Mouse (Mus musculus) neural tube, embryonic 12.5 days (tissue): ENCODE measurements around the gene Sulf2. TPM values are rescaled to one million over a fixed set of nuclear protein-coding genes. Genes with fewer than 3 reads are reported as not detected.
A peak's percentile ranks its signal among the peaks of the same experiment; 100 is the strongest.

Source experiments
- ATAC-seq: fragments of 200-750 bp; cut with Nextera tagmentation; 2 replicates; pipeline ENCODE4 v1.8.0; 2017; ENCODE audit warnings: low read depth, mild to moderate bottlenecking, moderate TSS enrichment, moderate library complexity; ENCODE audit not compliant: low FRiP score
- H3K27ac ChIP-seq: fragments of 300-500 bp; sonication (generic); 2 replicates; pipeline ENCODE4 v1.5.1; 2016
- H3K27me3 ChIP-seq: fragments of 300-500 bp; sonication (generic); replicated peaks from 2 replicates; pipeline ENCODE4 v1.6.1; 2016; ENCODE audit warnings: mild to moderate bottlenecking
- H3K36me3 ChIP-seq: fragments of 300-500 bp; sonication (generic); 2 replicates; pipeline ENCODE4 v1.6.1; 2016; ENCODE audit warnings: mild to moderate bottlenecking
- H3K4me1 ChIP-seq: fragments of 300-500 bp; sonication (generic); 2 replicates; pipeline ENCODE4 v1.6.1; 2016
- H3K4me2 ChIP-seq: fragments of 300-500 bp; sonication (generic); replicated peaks from 2 replicates; pipeline ENCODE4 v1.6.1; 2016; ENCODE audit warnings: mild to moderate bottlenecking
- H3K4me3 ChIP-seq: fragments of 300-500 bp; sonication (generic); 2 replicates; pipeline ENCODE4 v1.5.1; 2016
- H3K9ac ChIP-seq: fragments of 300-500 bp; sonication (generic); 2 replicates; pipeline ENCODE4 v1.6.1; 2016; ENCODE audit warnings: mild to moderate bottlenecking
- H3K9me3 ChIP-seq: fragments of 300-500 bp; sonication (generic); 2 replicates; pipeline ENCODE4 v1.6.1; 2016; ENCODE audit warnings: mild to moderate bottlenecking
- WGBS: fragments of 180-500 bp; shearing (Covaris S2); methylation state at CpG from one replicate; pipeline ENCODE4 v1.1.7; 2016; 5-methylcytosine and 5-hydroxymethylcytosine counted together
- polyA plus RNA-seq: library from polyadenylated mRNA; unstranded; fragments of >200 nt; fragmentation: Nextera tagmentation; extraction: Ambion mirVana; gene quantifications from 2 replicates; pipeline ENCODE4 v1.2.1, GENCODE M21; 2016

The Sulf2 gene
- polyA plus RNA-seq, 1 experiment from 2014 or later, result 152 TPM

DNA sequence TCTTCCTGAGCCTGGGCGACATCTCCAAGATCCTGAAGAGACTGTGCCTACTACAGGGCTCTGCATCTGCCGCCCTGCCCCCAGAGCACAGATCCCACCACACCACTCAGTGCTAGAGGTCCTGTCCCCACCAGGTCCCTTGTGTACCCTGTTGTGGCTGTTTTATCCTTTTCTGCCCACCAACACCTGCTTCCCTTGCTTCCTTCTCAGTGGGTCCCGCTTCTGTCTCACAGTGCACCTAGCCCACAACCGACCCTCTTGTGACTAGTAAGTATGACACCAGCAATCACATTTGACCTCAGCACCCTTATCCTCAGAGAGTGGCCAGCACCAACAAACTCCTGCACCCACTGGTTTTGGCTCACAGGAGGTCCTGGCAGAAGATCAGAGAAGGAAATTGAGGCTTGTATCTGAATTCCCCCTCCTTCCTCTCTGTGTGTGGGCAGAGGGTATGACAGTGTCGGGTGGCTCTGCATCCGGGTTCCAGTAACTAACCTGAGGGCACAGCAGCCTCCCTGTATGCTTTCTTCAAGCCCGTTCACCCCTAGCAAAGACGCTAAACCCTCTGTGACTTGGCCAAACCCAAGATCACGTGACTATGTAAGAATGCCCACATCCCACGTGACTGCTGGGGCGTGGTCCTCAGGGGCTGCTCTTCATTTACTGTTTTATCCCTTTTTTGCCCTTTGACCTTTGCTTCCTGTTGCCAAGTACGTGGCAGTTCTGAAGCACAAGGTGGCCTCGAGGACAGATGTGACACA, 29.8 kb downstream of the Sulf2 start:
- H3K4me3 ChIP-seq, result no peak overlapping the region
- H3K27ac ChIP-seq, result no peak overlapping the region
- no peak overlapping the region for H3K9ac ChIP-seq
- no peak overlapping the region for H3K4me2 ChIP-seq
- H3K27me3 ChIP-seq, result no peaks in the 10 kb centered on the region
- ATAC-seq, result no peak
- no peaks in the 10 kb centered on the region; the same call in 1 of the 2 replicates for H3K4me1 ChIP-seq
- WGBS, result 73% methylated on average over 13 of the region's 13 CpGs
- peaks cover 40% of the 10 kb centered on the region for H3K36me3 ChIP-seq
- H3K9me3 ChIP-seq, result no peaks in the 10 kb centered on the region

- H3K36me3 ChIP-seq, result peaks cover 33% of the 10 kb centered on the region
- H3K27me3 ChIP-seq, result no peaks in the 10 kb centered on the region
- no peak overlapping the region for H3K4me2 ChIP-seq
- H3K27ac ChIP-seq, result no peak overlapping the region
- H3K9ac ChIP-seq, result no peak overlapping the region
- H3K9me3 ChIP-seq, result no peaks in the 10 kb centered on the region
- no peaks in the 10 kb centered on the region; the same call in 1 of the 2 replicates for H3K4me1 ChIP-seq
- ATAC-seq, result no peak
- WGBS, result 69% methylated on average over 1 of the region's 2 CpGs
- no peak overlapping the region for H3K4me3 ChIP-seq
Observed at GRCm38 (mm10) chr2:166125033-166125432, 30.4 kb downstream of the Sulf2 start.

DNA sequence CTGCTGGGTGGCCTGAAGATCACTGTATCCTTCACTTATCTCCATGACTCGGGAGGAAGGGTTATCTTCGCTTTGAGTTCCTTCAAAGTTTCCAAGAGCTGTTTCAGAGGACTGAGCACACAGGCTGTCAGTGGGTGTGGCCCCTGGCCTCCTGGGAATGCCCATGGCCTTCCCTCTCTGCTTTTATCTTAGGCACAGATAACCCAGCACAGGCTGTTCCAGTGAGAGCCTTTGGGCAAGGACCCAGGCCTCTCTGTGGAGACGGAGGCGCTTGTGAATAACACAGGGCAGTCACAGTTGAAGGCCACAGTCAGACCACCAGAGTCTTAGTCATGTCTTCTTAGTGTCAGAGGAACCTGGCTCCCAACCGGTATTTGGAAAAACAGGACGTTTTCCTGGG, 32.7 kb downstream of the Sulf2 start:
- Histone ChIP-seq H3K9ac (no peak overlapping the region), H3K36me3 (peaks cover 18% of the 10 kb centered on the region)

GRCm38 (mm10) chr2:166121681-166122355, 33.6 kb downstream of the Sulf2 start:
- Histone ChIP-seq H3K36me3 (peaks cover 22% of the 10 kb centered on the region), H3K4me2 (no peak overlapping the region), H3K9me3 (no peaks in the 10 kb centered on the region), H3K27me3 (no peaks in the 10 kb centered on the region), H3K4me1 (no peaks in the 10 kb centered on the region; the same call in 1 of the 2 replicates), H3K9ac (no peak overlapping the region), H3K27ac (no peak overlapping the region), H3K4me3 (no peak overlapping the region)
- no peak for ATAC-seq
- 87% methylated on average over 14 of the region's 14 CpGs for WGBS

More for the DNA sequence above, 32.7 kb downstream of the Sulf2 start:
- Histone ChIP-seq H3K27me3 (no peaks in the 10 kb centered on the region), H3K9me3 (no peaks in the 10 kb centered on the region), H3K4me3 (no peak overlapping the region), H3K27ac (no peak overlapping the region), H3K4me1 (no peaks in the 10 kb centered on the region; the same call in 1 of the 2 replicates), H3K4me2 (no peak overlapping the region)
- WGBS, result 94% methylated on average over 6 of the region's 6 CpGs
- no peak for ATAC-seq

DNA sequence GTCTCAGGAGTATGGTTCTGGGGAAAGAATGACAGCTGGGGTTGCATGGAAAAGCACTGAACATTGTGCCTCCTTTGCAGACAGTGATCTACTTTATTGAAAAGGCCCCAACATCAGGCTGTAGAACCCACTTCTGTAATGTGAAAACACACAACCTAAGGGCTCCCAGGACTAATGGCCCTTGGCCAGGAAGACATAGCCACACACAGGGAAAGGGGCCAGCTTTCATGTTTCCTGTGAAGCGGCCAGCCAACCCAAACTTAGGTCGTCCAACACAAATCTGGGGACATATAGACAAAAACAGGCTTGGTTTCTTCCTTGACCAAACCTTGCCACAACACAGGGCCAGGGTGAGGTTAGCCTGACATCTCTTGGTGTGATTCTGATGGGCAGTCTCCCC, 35.5 kb downstream of the Sulf2 start:
- no peak overlapping the region for H3K9ac ChIP-seq
- no peak overlapping the region for H3K27ac ChIP-seq
- no peak overlapping the region for H3K4me3 ChIP-seq
- H3K36me3 ChIP-seq, result peaks cover 36% of the 10 kb centered on the region
- H3K27me3 ChIP-seq, result no peaks in the 10 kb centered on the region
- no peak overlapping the region for H3K4me2 ChIP-seq
- no peaks in the 10 kb centered on the region for H3K9me3 ChIP-seq
- WGBS, result 92% methylated on average over 2 of the region's 2 CpGs
- no peaks in the 10 kb centered on the region for H3K4me1 ChIP-seq
- no peak for ATAC-seq

- Histone ChIP-seq H3K36me3 (peaks cover 30% of the 10 kb centered on the region), H3K9ac (no peak overlapping the region), H3K9me3 (no peaks in the 10 kb centered on the region), H3K4me3 (no peak overlapping the region), H3K4me2 (no peak overlapping the region), H3K4me1 (peaks cover 9% of the 10 kb centered on the region), H3K27me3 (no peaks in the 10 kb centered on the region), H3K27ac (no peak overlapping the region)
- ATAC-seq, result no peak
- WGBS, result 98% methylated on average over 16 of the region's 16 CpGs
Observed at GRCm38 (mm10) chr2:166116704-166117103, 38.8 kb downstream of the Sulf2 start.

GRCm38 (mm10) chr2:166116278-166116608, 39.2 kb downstream of the Sulf2 start:
- H3K4me3 ChIP-seq, result no peak overlapping the region
- peaks cover 30% of the 10 kb centered on the region for H3K36me3 ChIP-seq
- H3K27me3 ChIP-seq, result no peaks in the 10 kb centered on the region
- no peaks in the 10 kb centered on the region for H3K9me3 ChIP-seq
- no peak overlapping the region for H3K9ac ChIP-seq
- H3K27ac ChIP-seq, result no peak overlapping the region
- peaks cover 9% of the 10 kb centered on the region for H3K4me1 ChIP-seq
- no peak for ATAC-seq
- no peak overlapping the region for H3K4me2 ChIP-seq
- 89% methylated on average over 7 of the region's 7 CpGs for WGBS

DNA sequence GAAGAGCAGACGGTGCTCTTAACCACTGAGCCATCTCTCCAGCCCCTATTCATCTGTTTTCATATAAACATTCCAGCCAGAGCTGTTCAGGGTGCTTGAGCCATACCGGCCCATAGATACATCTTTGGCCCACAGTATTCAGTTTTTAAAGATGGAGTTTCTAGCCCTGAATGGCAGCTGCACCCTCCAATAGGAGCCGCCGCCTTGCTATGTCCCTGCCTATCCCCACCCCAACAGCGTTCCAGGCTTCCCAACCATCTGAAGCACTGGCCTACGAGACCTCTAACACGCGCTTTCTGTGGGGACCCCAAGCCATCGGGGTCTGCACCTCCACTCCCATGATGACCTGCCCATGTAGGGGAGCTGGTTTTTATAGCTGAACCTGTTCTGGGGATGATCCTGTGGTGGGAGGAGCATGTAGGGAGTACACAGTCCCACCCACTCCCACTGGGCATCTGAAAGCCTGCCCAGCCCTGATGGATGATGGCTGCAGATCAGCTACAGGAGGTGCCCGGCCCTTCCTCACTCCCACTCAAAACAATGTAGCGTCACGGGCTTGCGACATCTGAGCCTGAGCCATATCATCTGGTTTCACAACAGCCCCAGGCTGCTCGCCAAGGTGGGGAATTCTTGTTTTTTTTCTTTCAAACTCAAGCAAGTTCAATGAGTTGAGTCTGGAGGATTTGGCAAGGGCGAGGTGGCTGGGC, 39.7 kb downstream of the Sulf2 start:
- WGBS, result 94% methylated on average over 15 of the region's 15 CpGs
- H3K27me3 ChIP-seq, result no peaks in the 10 kb centered on the region
- peaks cover 31% of the 10 kb centered on the region for H3K36me3 ChIP-seq
- ATAC-seq, result no peak
- peaks cover 9% of the 10 kb centered on the region for H3K4me1 ChIP-seq
- H3K27ac ChIP-seq, result no peak overlapping the region
- H3K4me2 ChIP-seq, result no peak overlapping the region
- no peak overlapping the region for H3K9ac ChIP-seq
- no peak overlapping the region for H3K4me3 ChIP-seq
- H3K9me3 ChIP-seq, result no peaks in the 10 kb centered on the region

GRCm38 (mm10) chr2:166112986-166113385, 42.5 kb downstream of the Sulf2 start:
- Histone ChIP-seq H3K36me3 (peaks cover 33% of the 10 kb centered on the region), H3K27me3 (no peaks in the 10 kb centered on the region), H3K27ac (no peak overlapping the region), H3K9ac (no peak overlapping the region), H3K4me1 (peaks cover 11% of the 10 kb centered on the region), H3K4me2 (no peak overlapping the region), H3K4me3 (no peak overlapping the region), H3K9me3 (no peaks in the 10 kb centered on the region)
- ATAC-seq, result no peak
- WGBS, result 93% methylated on average over 11 of the region's 11 CpGs

DNA sequence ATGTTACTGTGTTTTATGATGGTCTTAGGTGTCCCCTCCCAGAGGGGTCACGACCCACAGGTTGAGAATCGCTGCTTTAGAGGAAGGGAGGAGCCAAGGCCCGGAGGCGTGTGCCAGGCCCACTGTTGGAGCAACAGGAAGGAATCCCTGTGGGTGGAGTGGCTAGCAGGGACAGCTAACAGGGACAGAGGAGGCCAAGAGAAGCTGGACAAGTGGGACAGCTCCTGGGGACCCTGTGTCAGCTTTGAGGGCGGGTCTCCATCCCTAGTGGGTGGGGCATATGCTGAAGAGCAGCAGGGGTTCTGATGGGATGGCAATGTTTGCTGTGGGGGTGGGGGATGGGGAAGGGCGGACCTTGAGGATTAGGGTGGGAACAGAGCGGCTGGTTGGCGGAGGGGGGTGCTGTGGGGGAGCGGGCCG, 43.6 kb downstream of the Sulf2 start:
- Histone ChIP-seq H3K4me1 (peaks cover 11% of the 10 kb centered on the region), H3K27me3 (no peaks in the 10 kb centered on the region), H3K36me3 (peaks cover 30% of the 10 kb centered on the region), H3K9me3 (no peaks in the 10 kb centered on the region), H3K4me3 (no peak overlapping the region), H3K9ac (no peak overlapping the region), H3K4me2 (no peak overlapping the region), H3K27ac (no peak overlapping the region)
- peak; percentile 37; the same call in 1 of the 2 replicates for ATAC-seq
- WGBS, result 44% methylated on average over 10 of the region's 10 CpGs

GRCm38 (mm10) chr2:166111238-166111637, 44.2 kb downstream of the Sulf2 start:
- Histone ChIP-seq H3K4me3 (no peak overlapping the region), H3K4me2 (no peak overlapping the region), H3K27ac (no peak overlapping the region), H3K36me3 (peaks cover 24% of the 10 kb centered on the region), H3K27me3 (no peaks in the 10 kb centered on the region), H3K4me1 (peaks cover 16% of the 10 kb centered on the region), H3K9ac (no peak overlapping the region), H3K9me3 (no peaks in the 10 kb centered on the region)
- WGBS, result 89% methylated on average over 2 of the region's 2 CpGs
- no peak for ATAC-seq

GRCm38 (mm10) chr2:166110764-166111163, 44.7 kb downstream of the Sulf2 start:
- Histone ChIP-seq H3K9me3 (no peaks in the 10 kb centered on the region), H3K27me3 (no peaks in the 10 kb centered on the region), H3K36me3 (peaks cover 19% of the 10 kb centered on the region), H3K4me2 (no peak overlapping the region), H3K27ac (no peak overlapping the region), H3K9ac (no peak overlapping the region), H3K4me1 (peaks cover 21% of the 10 kb centered on the region), H3K4me3 (no peak overlapping the region)
- no peak for ATAC-seq
- WGBS, result 78% methylated on average over 8 of the region's 8 CpGs
